Mouse (Mus musculus) liver, embryonic 16.5 days (tissue): ENCODE data around the gene Ndufaf8. TPM values are rescaled to one million over a fixed set of nuclear protein-coding genes. Genes with fewer than 3 reads are reported as not detected.

Experiments
- ATAC-seq: fragments of 200-750 bp; cut with Nextera tagmentation; 2 replicates; pipeline ENCODE4 v1.8.0; 2017; ENCODE audit warnings: low read depth, mild to moderate bottlenecking, moderate number of reproducible peaks, moderate library complexity
- H3K27ac ChIP-seq: fragments of 300-500 bp; sonication (generic); 2 replicates; pipeline ENCODE4 v1.5.1; 2014; ENCODE audit warnings: mild to moderate bottlenecking, low read length
- H3K27me3 ChIP-seq: fragments of 300-500 bp; sonication (generic); 2 replicates; pipeline ENCODE4 v1.6.1; 2014; ENCODE audit warnings: low read depth, low read length, mixed read lengths; ENCODE audit not compliant: control insufficient read depth, insufficient read depth
- H3K36me3 ChIP-seq: fragments of 300-500 bp; sonication (generic); 2 replicates; pipeline ENCODE4 v1.6.1; 2014; ENCODE audit warnings: mild to moderate bottlenecking; ENCODE audit not compliant: control insufficient read depth, insufficient read depth
- H3K4me1 ChIP-seq: fragments of 300-500 bp; sonication (generic); 2 replicates; pipeline ENCODE4 v1.6.1; 2014; ENCODE audit warnings: low read depth, low read length, mixed read lengths; ENCODE audit not compliant: control insufficient read depth
- H3K4me2 ChIP-seq: fragments of 300-500 bp; sonication (generic); 2 replicates; pipeline ENCODE4 v1.6.1; 2014; ENCODE audit warnings: low read depth, low read length, mixed read lengths
- H3K4me3 ChIP-seq: fragments of 300-500 bp; sonication (generic); 2 replicates; pipeline ENCODE4 v1.5.1; 2014; ENCODE audit warnings: low read depth, mild to moderate bottlenecking, low read length
- H3K9ac ChIP-seq: fragments of 300-500 bp; sonication (generic); 2 replicates; pipeline ENCODE4 v1.6.1; 2014; ENCODE audit warnings: low read depth, low read length
- H3K9me3 ChIP-seq: fragments of 300-500 bp; sonication (generic); replicated peaks from 2 replicates; pipeline ENCODE4 v1.6.1; 2016; ENCODE audit warnings: low read length; ENCODE audit not compliant: control insufficient read depth
- WGBS: fragments of 180-500 bp; shearing (Covaris S2); extraction: QIAGEN DNeasy Blood & Tissue Kit; methylation state at CpG from one replicate; pipeline ENCODE4 v1.1.7; 2014; ENCODE audit not compliant: insufficient replicate concordance; 5-methylcytosine and 5-hydroxymethylcytosine counted together
- polyA plus RNA-seq: library from polyadenylated mRNA; unstranded; fragments of >200 nt; fragmentation: Nextera tagmentation; extraction: Ambion mirVana; gene quantifications from 2 replicates; pipeline ENCODE4 v1.2.1, GENCODE M21; 2015

Ndufaf8 gene
- polyA plus RNA-seq, 1 experiment from 2014 or later, result 36.3 TPM

GRCm38 (mm10) chr11:120064006-120064667, 34.6 kb upstream of the Ndufaf8 start:
- WGBS, result 50% methylated on average over 13 of the region's 13 CpGs
- H3K9ac ChIP-seq, result no peak overlapping the region
- no peak overlapping the region for H3K4me3 ChIP-seq
- no peak overlapping the region; the same call in 1 of the 2 replicates for H3K4me2 ChIP-seq
- H3K9me3 ChIP-seq, result no peaks in the 10 kb centered on the region
- no peaks in the 10 kb centered on the region for H3K27me3 ChIP-seq
- H3K4me1 ChIP-seq, result no peaks in the 10 kb centered on the region
- H3K27ac ChIP-seq, result peak overlapping the region; percentile 13; the same call in 1 of the 2 replicates
- ATAC-seq, result no peak
- H3K36me3 ChIP-seq, result no peaks in the 10 kb centered on the region

GRCm38 (mm10) chr11:120064668-120065040, 34.1 kb upstream of the Ndufaf8 start:
- ATAC-seq, result no peak
- Histone ChIP-seq H3K27ac (peak overlapping the region; percentile 13; the same call in 1 of the 2 replicates), H3K9me3 (no peaks in the 10 kb centered on the region), H3K4me1 (no peaks in the 10 kb centered on the region), H3K36me3 (no peaks in the 10 kb centered on the region), H3K4me3 (no peak overlapping the region), H3K4me2 (no peak overlapping the region), H3K27me3 (no peaks in the 10 kb centered on the region), H3K9ac (no peak overlapping the region)
- WGBS, result 80% methylated on average over 11 of the region's 11 CpGs

GRCm38 (mm10) chr11:120065291-120065690, 33.4 kb upstream of the Ndufaf8 start:
- no peaks in the 10 kb centered on the region for H3K9me3 ChIP-seq
- H3K4me2 ChIP-seq, result no peak overlapping the region
- ATAC-seq, result 0 out of 2 replicates have a peak, but pooled peaks have one; percentile 14

GRCm38 (mm10) chr11:120067834-120068233, 30.9 kb upstream of the Ndufaf8 start:
- no peaks in the 10 kb centered on the region for H3K4me1 ChIP-seq
- H3K4me2 ChIP-seq, result no peak overlapping the region
- no peaks in the 10 kb centered on the region for H3K36me3 ChIP-seq
- ATAC-seq, result no peak
- WGBS, result 77% methylated on average over 17 of the region's 17 CpGs
- no peaks in the 10 kb centered on the region for H3K9me3 ChIP-seq
- no peak overlapping the region for H3K4me3 ChIP-seq
- H3K27ac ChIP-seq, result no peak overlapping the region
- H3K9ac ChIP-seq, result no peak overlapping the region
- H3K27me3 ChIP-seq, result no peaks in the 10 kb centered on the region

More at GRCm38 (mm10) chr11:120065291-120065690, 33.4 kb upstream of the Ndufaf8 start:
- Histone ChIP-seq H3K27me3 (no peaks in the 10 kb centered on the region), H3K4me1 (no peaks in the 10 kb centered on the region), H3K4me3 (no peak overlapping the region), H3K27ac (no peak overlapping the region), H3K36me3 (no peaks in the 10 kb centered on the region), H3K9ac (no peak overlapping the region)
- WGBS, result 36% methylated on average over 10 of the region's 10 CpGs

- ATAC-seq, result no peak
These were observed 29.5 kb upstream of the Ndufaf8 start for GRCm38 (mm10) chr11:120069261-120069660.

GRCm38 (mm10) chr11:120070286-120070930, 28.3 kb upstream of the Ndufaf8 start:
- WGBS, result 80% methylated on average over 27 of the region's 27 CpGs

More at GRCm38 (mm10) chr11:120069261-120069660, 29.5 kb upstream of the Ndufaf8 start:
- H3K9me3 ChIP-seq, result no peaks in the 10 kb centered on the region
- no peak overlapping the region for H3K9ac ChIP-seq
- no peak overlapping the region for H3K27ac ChIP-seq
- H3K4me2 ChIP-seq, result no peak overlapping the region
- H3K27me3 ChIP-seq, result no peaks in the 10 kb centered on the region
- no peaks in the 10 kb centered on the region for H3K36me3 ChIP-seq
- 67% methylated on average over 11 of the region's 11 CpGs for WGBS
- H3K4me1 ChIP-seq, result no peaks in the 10 kb centered on the region
- H3K4me3 ChIP-seq, result no peak overlapping the region

GRCm38 (mm10) chr11:120071065-120071464, 27.7 kb upstream of the Ndufaf8 start:
- Histone ChIP-seq H3K4me1 (no peaks in the 10 kb centered on the region), H3K36me3 (no peaks in the 10 kb centered on the region), H3K4me3 (no peak overlapping the region), H3K27me3 (no peaks in the 10 kb centered on the region), H3K9ac (no peak overlapping the region), H3K4me2 (no peak overlapping the region), H3K9me3 (no peaks in the 10 kb centered on the region), H3K27ac (no peak overlapping the region)
- 66% methylated on average over 12 of the region's 12 CpGs for WGBS
- ATAC-seq, result no peak

More at GRCm38 (mm10) chr11:120070286-120070930, 28.3 kb upstream of the Ndufaf8 start:
- Histone ChIP-seq H3K4me2 (no peak overlapping the region), H3K4me1 (no peaks in the 10 kb centered on the region), H3K4me3 (no peak overlapping the region), H3K27me3 (no peaks in the 10 kb centered on the region), H3K36me3 (no peaks in the 10 kb centered on the region), H3K27ac (no peak overlapping the region), H3K9ac (no peak overlapping the region), H3K9me3 (no peaks in the 10 kb centered on the region)
- no peak for ATAC-seq

GRCm38 (mm10) chr11:120071731-120072320, 26.9 kb upstream of the Ndufaf8 start:
- H3K36me3 ChIP-seq, result no peaks in the 10 kb centered on the region
- no peak overlapping the region for H3K4me2 ChIP-seq
- H3K27ac ChIP-seq, result no peak overlapping the region
- no peak overlapping the region for H3K9ac ChIP-seq
- no peaks in the 10 kb centered on the region for H3K27me3 ChIP-seq
- WGBS, result 80% methylated on average over 7 of the region's 7 CpGs
- no peak overlapping the region for H3K4me3 ChIP-seq
- H3K4me1 ChIP-seq, result no peaks in the 10 kb centered on the region
- H3K9me3 ChIP-seq, result no peaks in the 10 kb centered on the region
- no peak for ATAC-seq
